Mouse (Mus musculus): ENCODE data around the gene Vsig1.

GRCm38 (mm10) chrX:140903487-140903886, 3.9 kb upstream of the Vsig1 start:
- TF ChIP-seq CTCF (IDR thresholded peaks at IDR 0.05; ENCODE audit: borderline replicate concordance, insufficient read depth, low read depth, low read length), result no peak
- no peak for TF ChIP-seq POLR2A (IDR thresholded peaks at IDR 0.05; ENCODE audit: borderline replicate concordance, insufficient read depth, low read length)

Data from cerebellum, adult 2 months (tissue).